Mouse (Mus musculus) CH12.LX (cell line): ENCODE results near the gene Trmu. TPM values are rescaled to one million over a fixed set of nuclear protein-coding genes. Genes with fewer than 3 reads are reported as not detected.
A peak's percentile ranks its signal among the peaks of the same experiment; 100 is the strongest.

Experiments
- DNase-seq: peaks from one replicate; pipeline ENCODE4 v3.0.0-alpha.2; 2013; ENCODE audit errors: extremely low read depth
- H3K27ac ChIP-seq: 2 replicates; pipeline ENCODE4 v1.5.1; 2012; ENCODE audit warnings: low read depth, mild to moderate bottlenecking, control low read depth, moderate library complexity; ENCODE audit not compliant: insufficient read depth
- H3K27me3 ChIP-seq: replicated peaks from 2 replicates; pipeline ENCODE3; 2012; ENCODE audit warnings: inconsistent platforms
- H3K36me3 ChIP-seq, 2 experiments: replicated peaks in 1 of 2; 2 replicates each; pipeline versions ENCODE3 to v1.6.1; 2012; ENCODE audit warnings: inconsistent platforms in 1 of 2, low read length in 1 of 2, mild to moderate bottlenecking in 1 of 2, mixed read lengths in 1 of 2, moderate library complexity in 1 of 2; ENCODE audit not compliant: control insufficient read depth in 1 of 2, insufficient read depth in 1 of 2
- H3K4me1 ChIP-seq, 2 experiments: 2 replicates each; pipeline ENCODE4 v1.6.1; 2012; ENCODE audit warnings: inconsistent platforms in 1 of 2, moderate library complexity in 1 of 2; ENCODE audit not compliant: insufficient read depth in 2 of 2, control insufficient read depth in 1 of 2
- H3K4me2 ChIP-seq: 2 replicates; pipeline ENCODE4 v1.6.1; 2012; ENCODE audit warnings: low read depth, mild to moderate bottlenecking, control low read depth; ENCODE audit not compliant: poor library complexity, insufficient read depth, severe bottlenecking
- H3K4me3 ChIP-seq, 3 experiments: fragments of 150-350 bp in 1 of 3; sonication (generic) in 1 of 3; replicated peaks in 1 of 3; 2 replicates each; pipeline versions ENCODE3 to v1.5.1; 2011 to 2012; ENCODE audit warnings: low read depth in 2 of 3, low read length in 2 of 3, mild to moderate bottlenecking in 2 of 3, moderate library complexity in 2 of 3, control low read depth in 1 of 3, improper control_type of control experiment in 1 of 3, inconsistent platforms in 1 of 3, mixed read lengths in 1 of 3; ENCODE audit not compliant: poor library complexity in 1 of 3
- H3K79me2 ChIP-seq: replicated peaks from 2 replicates; pipeline ENCODE4 v1.6.1; 2012; ENCODE audit warnings: mild to moderate bottlenecking, moderate library complexity; ENCODE audit not compliant: control insufficient read depth, poor library complexity, insufficient read depth, severe bottlenecking; ENCODE audit errors: extremely low read depth
- H3K9ac ChIP-seq: 2 replicates; pipeline ENCODE4 v1.6.1; 2012; ENCODE audit warnings: low read depth, mild to moderate bottlenecking, control low read depth, moderate library complexity; ENCODE audit not compliant: insufficient read depth
- H3K9me3 ChIP-seq: replicated peaks from 2 replicates; pipeline ENCODE3; 2012; ENCODE audit warnings: low read length, inconsistent platforms, mixed read lengths
- BHLHE40 ChIP-seq: IDR thresholded peaks from 2 replicates; pipeline ENCODE4 v1.6.1; 2011; ENCODE audit warnings: mild to moderate bottlenecking, low read depth, low read length, improper control_type of control experiment
- CHD1 ChIP-seq: IDR thresholded peaks from 2 replicates; pipeline ENCODE4 v1.6.1; 2012; ENCODE audit warnings: low read depth, low read length, improper control_type of control experiment, inconsistent platforms
- CHD2 ChIP-seq: IDR thresholded peaks from 2 replicates; pipeline ENCODE4 v1.6.1; 2011; ENCODE audit warnings: low read length, improper control_type of control experiment
- CTCF ChIP-seq, 2 experiments: IDR thresholded peaks in 1 of 2; conservative IDR thresholded peaks in 1 of 2; 2 replicates each; pipeline ENCODE4 v1.5.1; 2011 to 2012; ENCODE audit warnings: low read depth in 2 of 2, low read length in 2 of 2, improper control_type of control experiment in 1 of 2, inconsistent platforms in 1 of 2, mild to moderate bottlenecking in 1 of 2, moderate library complexity in 1 of 2
- E2F4 ChIP-seq: IDR thresholded peaks from 2 replicates; pipeline ENCODE4 v1.6.1; 2011; ENCODE audit warnings: low read depth, low read length, improper control_type of control experiment; ENCODE audit not compliant: insufficient replicate concordance
- ETS1 ChIP-seq: conservative IDR thresholded peaks from 2 replicates; pipeline ENCODE4 v1.6.1; 2012; ENCODE audit warnings: low read depth, mild to moderate bottlenecking, inconsistent platforms, low read length, improper control_type of control experiment, moderate library complexity
- IRF4 ChIP-seq: IDR thresholded peaks from 2 replicates; pipeline ENCODE4 v1.6.1; 2014; ENCODE audit warnings: low read depth, mild to moderate bottlenecking, inconsistent platforms, low read length, improper control_type of control experiment
- JUND ChIP-seq: conservative IDR thresholded peaks from 2 replicates; pipeline ENCODE4 v1.6.1; 2011; ENCODE audit warnings: low read depth, low read length, improper control_type of control experiment
- KAT2A ChIP-seq: IDR thresholded peaks from 2 replicates; pipeline ENCODE4 v1.6.1; 2012; ENCODE audit warnings: low read length, improper control_type of control experiment, inconsistent platforms; ENCODE audit not compliant: insufficient replicate concordance
- MAFK ChIP-seq: IDR thresholded peaks from 2 replicates; pipeline ENCODE4 v1.6.1; 2011; ENCODE audit warnings: low read length, improper control_type of control experiment; ENCODE audit not compliant: insufficient replicate concordance
- MYC ChIP-seq: IDR thresholded peaks from 2 replicates; pipeline ENCODE4 v1.6.1; 2011; ENCODE audit warnings: low read depth, mild to moderate bottlenecking, improper control_type of control experiment, low read length
- NELFE ChIP-seq: IDR thresholded peaks from 2 replicates; pipeline ENCODE4 v1.6.1; 2011; ENCODE audit warnings: low read depth, low read length, improper control_type of control experiment
- NRF1 ChIP-seq: IDR thresholded peaks from 2 replicates; pipeline ENCODE4 v1.6.1; 2014; ENCODE audit warnings: low read depth, mild to moderate bottlenecking, inconsistent platforms, low read length, improper control_type of control experiment, moderate library complexity
- PAX5 ChIP-seq: IDR thresholded peaks from 2 replicates; pipeline ENCODE4 v1.6.1; 2012; ENCODE audit warnings: low read length, inconsistent platforms, mixed read lengths
- POLR2A ChIP-seq: IDR thresholded peaks from 2 replicates; pipeline ENCODE4 v1.6.1; 2011; ENCODE audit warnings: low read depth, mild to moderate bottlenecking, improper control_type of control experiment, low read length
- RAD21 ChIP-seq: IDR thresholded peaks from 2 replicates; pipeline ENCODE4 v1.6.1; 2011; ENCODE audit warnings: low read depth, mild to moderate bottlenecking, low read length, improper control_type of control experiment, moderate library complexity
- RCOR1 ChIP-seq: conservative IDR thresholded peaks from 2 replicates; pipeline ENCODE4 v1.6.1; 2012; ENCODE audit warnings: low read depth, mild to moderate bottlenecking, inconsistent platforms, low read length, improper control_type of control experiment
- SMC3 ChIP-seq: IDR thresholded peaks from 2 replicates; pipeline ENCODE4 v1.6.1; 2011; ENCODE audit warnings: low read depth, low read length, improper control_type of control experiment
- TBP ChIP-seq: conservative IDR thresholded peaks from 2 replicates; pipeline ENCODE4 v1.6.1; 2011; ENCODE audit warnings: low read depth, low read length, improper control_type of control experiment
- TCF12 ChIP-seq: IDR thresholded peaks from 2 replicates; pipeline ENCODE4 v1.6.1; 2014; ENCODE audit warnings: low read depth, mild to moderate bottlenecking, inconsistent platforms, low read length, improper control_type of control experiment
- UBTF ChIP-seq: IDR thresholded peaks from 2 replicates; pipeline ENCODE4 v1.6.1; 2012; ENCODE audit warnings: low read depth, mild to moderate bottlenecking, inconsistent platforms, low read length, improper control_type of control experiment, moderate library complexity
- ZMIZ1 ChIP-seq: IDR thresholded peaks from 2 replicates; pipeline ENCODE4 v1.6.1; 2012; ENCODE audit warnings: low read depth, mild to moderate bottlenecking, inconsistent platforms, low read length, improper control_type of control experiment
- dilution Hi-C: fragments of 300-500 bp; cut with MboI; formaldehyde crosslinking; loops from 2 replicates; pipeline ENCODE4 v1.14.3; 2020; ENCODE audit warnings: low sequenced_read_pairs; ENCODE audit not compliant: extremely low pct_unique_long_range_greater_than_20kb, extremely low pct_ligation_motif_present
- in situ Hi-C: fragments of 300-500 bp; cut with MboI; formaldehyde crosslinking; loops from 3 replicates; pipeline ENCODE4 v1.14.3; 2019; ENCODE audit warnings: low sequenced_read_pairs, low pct_ligation_motif_present, low pct_unique_long_range_greater_than_20kb, mixed read lengths
- polyA plus RNA-seq: library from polyadenylated mRNA; unstranded; fragments of >175 nt; gene quantifications from 2 replicates; pipeline ENCODE4 v1.2.1, GENCODE M21; 2012; ENCODE audit warnings: low read depth; ENCODE audit not compliant: insufficient read length
- total RNA-seq, 2 experiments: library from RNA; depleted of rRNA; stranded (reverse); fragments of 300-350 nt in 1 of 2; fragments of >200 nt in 1 of 2; gene quantifications; 2 replicates each; pipeline ENCODE4 v1.2.3; 2012 to 2014

The Trmu gene
- total and polyA plus RNA-seq, 3 experiments, result 20.2 to 26.4 (median 24.9) TPM

DNA sequence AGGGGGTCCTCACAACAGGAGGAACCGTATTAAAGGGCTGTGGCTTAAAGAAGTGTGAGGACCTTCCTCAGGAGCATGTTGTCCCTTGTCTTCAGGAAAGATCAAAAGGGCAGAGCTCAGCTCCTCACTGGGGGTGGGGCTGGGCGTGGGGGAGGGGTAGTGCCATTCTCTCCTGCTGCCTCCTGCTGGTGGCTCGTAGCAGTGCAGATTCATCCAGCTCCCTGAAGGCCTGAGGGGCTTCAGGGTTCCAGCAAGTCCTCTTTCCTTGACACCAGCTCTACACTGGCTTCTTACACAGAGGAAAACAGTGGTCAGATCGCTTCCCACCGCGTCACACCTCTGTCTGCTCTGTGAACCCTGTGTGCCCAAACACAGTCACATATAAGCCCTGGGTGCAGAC, 38.1 kb upstream of the Trmu start:
- no peak overlapping the region for H3K27ac ChIP-seq
- in situ Hi-C loops, result no loop called here
- peaks cover 0 to 48% of the 10 kb centered on the region in 2 experiments for H3K36me3 ChIP-seq
- H3K4me2 ChIP-seq, result no peak overlapping the region
- no peak overlapping the region for H3K9ac ChIP-seq
- 0 out of 4 replicates have a peak, but pooled peaks cover 0 to 2% of the 10 kb centered on the region in 2 experiments for H3K4me1 ChIP-seq
- dilution Hi-C loops, result no loop called here
- H3K27me3 ChIP-seq, result no peaks in the 10 kb centered on the region
- H3K9me3 ChIP-seq, result no peaks in the 10 kb centered on the region
- no peaks in the 10 kb centered on the region for H3K79me2 ChIP-seq
- no peak for DNase-seq
- H3K4me3 ChIP-seq, result no peak overlapping the region
- TF ChIP-seq NRF1, result no peak
- no peak for TF ChIP-seq ETS1
- no peak for TF ChIP-seq NELFE
- TF ChIP-seq POLR2A, result no peak
- no peak for TF ChIP-seq PAX5
- no peak for TF ChIP-seq BHLHE40
- no peak for TF ChIP-seq IRF4
- TF ChIP-seq TCF12, result no peak
- no peak for TF ChIP-seq E2F4
- no peak for TF ChIP-seq UBTF
- TF ChIP-seq CHD2, result peak; percentile 93
- no peak for TF ChIP-seq CHD1
- TF ChIP-seq CTCF (conservative IDR thresholded peaks at IDR 0.05 in 1 of 2, IDR thresholded peaks at IDR 0.05 in 1 of 2; ENCODE audit: low read depth in 2 of 2, low read length in 2 of 2), result peak; percentile 49 to 69; a peak in 3 of 4 replicates
- TF ChIP-seq MAFK, result no peak
- TF ChIP-seq TBP, result no peak
- no peak for TF ChIP-seq KAT2A
- TF ChIP-seq RAD21, result peak; percentile 16; the same call in 1 of the 2 replicates
- peak; percentile 70 for TF ChIP-seq SMC3
- TF ChIP-seq JUND, result no peak
- TF ChIP-seq RCOR1, result no peak

DNA sequence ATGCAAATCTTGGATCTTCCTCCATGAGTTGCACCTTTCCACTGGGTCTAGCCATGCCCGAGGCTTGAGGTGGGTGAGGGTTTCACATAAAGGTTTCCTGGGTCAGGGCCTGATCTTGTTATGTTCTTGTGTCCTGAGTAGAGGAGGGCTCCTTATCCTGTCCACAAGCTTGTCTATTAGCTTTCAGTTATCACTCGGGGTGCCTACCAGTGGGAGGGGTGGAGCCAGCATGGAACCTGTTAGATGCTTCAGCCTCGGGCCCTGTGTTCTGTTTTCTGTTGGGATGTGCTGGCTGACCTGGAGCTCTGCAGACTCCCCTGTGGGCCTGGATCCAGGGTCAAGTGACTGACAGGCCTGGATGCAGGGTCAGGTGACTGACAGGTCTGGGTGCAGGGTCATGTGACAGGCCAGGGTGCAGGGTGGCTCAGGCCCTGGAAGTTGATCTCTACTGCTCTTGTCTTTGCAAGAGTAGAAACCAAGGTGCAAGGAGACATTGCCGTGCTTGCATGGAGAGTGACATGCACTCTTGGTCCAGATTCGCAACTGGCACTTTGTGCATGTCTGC, 37.2 kb upstream of the Trmu start:
- DNase-seq, result no peak
- H3K9me3 ChIP-seq, result no peaks in the 10 kb centered on the region
- dilution Hi-C loops (no loop called here), in situ Hi-C loops (no loop called here)
- H3K9ac ChIP-seq, result no peak overlapping the region
- no peak overlapping the region for H3K4me2 ChIP-seq
- no peaks in the 10 kb centered on the region for H3K27me3 ChIP-seq
- H3K36me3 ChIP-seq, result peaks cover 0 to 48% of the 10 kb centered on the region in 2 experiments
- peaks cover 0 to 4% of the 10 kb centered on the region in 2 experiments; a peak in 1 of 4 replicates for H3K4me1 ChIP-seq
- no peaks in the 10 kb centered on the region for H3K79me2 ChIP-seq
- TF ChIP-seq UBTF (no peak), CHD1 (no peak), ZMIZ1 (no peak), MYC (no peak), E2F4 (no peak), JUND (no peak), CHD2 (no peak)
- no peak overlapping the region for H3K27ac ChIP-seq
- H3K4me3 ChIP-seq, result no peak overlapping the region
